Mouse (Mus musculus) testis, adult 2 months (tissue): Measurements from ENCODE around the gene Fam69a. TPM values are rescaled to one million over a fixed set of nuclear protein-coding genes. Genes with fewer than 3 reads are reported as not detected.
A peak's percentile ranks its signal among the peaks of the same experiment; 100 is the strongest.

Experiments used
- H3K27ac ChIP-seq: fragments of 200-500 bp; 2 replicates; pipeline ENCODE4 v1.5.1; 2012; ENCODE audit warnings: low read depth, low read length; ENCODE audit not compliant: control insufficient read depth, insufficient read depth
- H3K27me3 ChIP-seq: fragments of 200-500 bp; 2 replicates; pipeline ENCODE4 v1.6.1; 2012; ENCODE audit warnings: mild to moderate bottlenecking, low read length, moderate library complexity; ENCODE audit not compliant: control insufficient read depth, insufficient read depth
- H3K36me3 ChIP-seq: fragments of 200-500 bp; 2 replicates; pipeline ENCODE4 v1.6.1; 2012; ENCODE audit warnings: mild to moderate bottlenecking, low read length; ENCODE audit not compliant: control insufficient read depth, insufficient read depth
- H3K4me1 ChIP-seq: fragments of 200-500 bp; 2 replicates; pipeline ENCODE4 v1.6.1; 2012; ENCODE audit warnings: low read length; ENCODE audit not compliant: control insufficient read depth, insufficient read depth
- H3K4me3 ChIP-seq: fragments of 200-500 bp; 2 replicates; pipeline ENCODE4 v1.5.1; 2012; ENCODE audit warnings: low read depth, mild to moderate bottlenecking, low read length, moderate library complexity, mixed read lengths; ENCODE audit not compliant: control insufficient read depth
- CTCF ChIP-seq: fragments of 200-500 bp; IDR thresholded peaks from 2 replicates; pipeline ENCODE4 v1.5.1; 2012; ENCODE audit warnings: low read depth, mild to moderate bottlenecking, inconsistent platforms, low read length, moderate library complexity; ENCODE audit not compliant: control insufficient read depth, insufficient read depth, insufficient replicate concordance
- POLR2A ChIP-seq: fragments of 200-500 bp; IDR thresholded peaks from 2 replicates; pipeline ENCODE4 v1.6.1; 2012; ENCODE audit warnings: low read depth, mild to moderate bottlenecking, inconsistent platforms, low read length, moderate library complexity; ENCODE audit not compliant: control insufficient read depth
- polyA plus RNA-seq: library from polyadenylated mRNA; depleted of rRNA; stranded (reverse); fragments of >200 nt; gene quantifications from 2 replicates; pipeline ENCODE4 v1.2.3, GENCODE M21; 2012

Fam69a gene
- polyA plus RNA-seq, 1 experiment: 2.3 TPM

- no peak for TF ChIP-seq POLR2A
- TF ChIP-seq CTCF: no peak
- no peaks in the 10 kb centered on the region for H3K4me1 ChIP-seq
- H3K27me3 ChIP-seq: no peaks in the 10 kb centered on the region
- H3K27ac ChIP-seq: no peak overlapping the region
- H3K36me3 ChIP-seq: peaks cover 1% of the 10 kb centered on the region
- no peak overlapping the region for H3K4me3 ChIP-seq
These were observed 76.7 kb downstream of the Fam69a start for GRCm38 (mm10) chr5:107910084-107910616.

GRCm38 (mm10) chr5:107909668-107910067, 77.2 kb downstream of the Fam69a start:
- H3K27ac ChIP-seq: no peak overlapping the region
- TF ChIP-seq CTCF (no peak), POLR2A (no peak)
- no peaks in the 10 kb centered on the region for H3K4me1 ChIP-seq
- no peaks in the 10 kb centered on the region for H3K27me3 ChIP-seq
- peaks cover 1% of the 10 kb centered on the region for H3K36me3 ChIP-seq
- no peak overlapping the region for H3K4me3 ChIP-seq

GRCm38 (mm10) chr5:107908514-107909110, 78.3 kb downstream of the Fam69a start:
- no peaks in the 10 kb centered on the region for H3K4me1 ChIP-seq
- no peak for TF ChIP-seq CTCF
- no peak for TF ChIP-seq POLR2A
- H3K4me3 ChIP-seq: no peak overlapping the region
- no peak overlapping the region for H3K27ac ChIP-seq
- no peaks in the 10 kb centered on the region for H3K27me3 ChIP-seq
- peaks cover 1% of the 10 kb centered on the region for H3K36me3 ChIP-seq

GRCm38 (mm10) chr5:107904325-107904724, 82.6 kb downstream of the Fam69a start:
- no peaks in the 10 kb centered on the region for H3K27me3 ChIP-seq

GRCm38 (mm10) chr5:107901014-107901615, 85.8 kb downstream of the Fam69a start:
- no peaks in the 10 kb centered on the region for H3K27me3 ChIP-seq
- peaks cover 1% of the 10 kb centered on the region; the same call in 1 of the 2 replicates for H3K36me3 ChIP-seq
- peak overlapping the region; percentile 82 for H3K27ac ChIP-seq
- no peaks in the 10 kb centered on the region for H3K4me1 ChIP-seq
- TF ChIP-seq POLR2A (no peak), CTCF (no peak)
- H3K4me3 ChIP-seq: peak overlapping the region; percentile 94

More at GRCm38 (mm10) chr5:107904325-107904724, 82.6 kb downstream of the Fam69a start:
- Histone ChIP-seq H3K36me3 (peaks cover 1% of the 10 kb centered on the region), H3K27ac (no peak overlapping the region), H3K4me1 (no peaks in the 10 kb centered on the region), H3K4me3 (no peak overlapping the region)
- TF ChIP-seq CTCF (no peak), POLR2A (no peak)

GRCm38 (mm10) chr5:107900206-107901013, 86.5 kb downstream of the Fam69a start, which contains the start of gene Rpl5:
Gene Rpl5 (plus strand): TSS chr5:107900502.
- H3K36me3 ChIP-seq: no peaks in the 10 kb centered on the region
- H3K4me3 ChIP-seq: peak within 1 kb of the TSS; percentile 94
- H3K27me3 ChIP-seq: no peaks in the 10 kb centered on the region
- peak within 1 kb of the TSS; percentile 82 for H3K27ac ChIP-seq
- H3K4me1 ChIP-seq: no peaks in the 10 kb centered on the region
- TF ChIP-seq POLR2A (peak; percentile 97), CTCF (peak; percentile 99)

- Histone ChIP-seq H3K36me3 (no peaks in the 10 kb centered on the region), H3K4me1 (no peaks in the 10 kb centered on the region), H3K27ac (no peak overlapping the region), H3K4me3 (no peak overlapping the region), H3K27me3 (no peaks in the 10 kb centered on the region)
- no peak for TF ChIP-seq POLR2A
- no peak for TF ChIP-seq CTCF
These were observed 90.6 kb downstream of the Fam69a start for GRCm38 (mm10) chr5:107896265-107896664.
